In the genomic region with DNA sequence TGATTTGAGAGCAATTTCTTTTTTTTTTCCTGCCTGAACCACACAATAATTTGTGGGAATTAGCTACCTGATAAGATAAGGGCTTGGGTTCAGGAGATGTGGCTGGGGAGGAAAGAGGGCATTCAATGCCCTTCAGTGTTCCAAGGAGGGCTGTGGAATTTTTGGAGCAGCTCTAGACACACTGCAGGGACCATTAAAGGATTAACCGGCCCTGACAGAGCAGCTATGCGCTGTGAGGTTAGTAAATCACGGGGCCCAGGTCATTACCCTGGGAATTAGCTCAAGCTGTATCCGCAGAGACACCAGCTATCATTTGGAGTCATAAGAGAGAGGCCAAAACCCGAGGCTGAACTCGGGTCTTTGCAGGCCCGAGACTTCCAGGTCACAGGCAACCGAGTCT, we compare ENCODE assay signal across 32 mouse cellular contexts. TPM values are rescaled to one million over a fixed set of nuclear protein-coding genes. Genes with fewer than 3 reads are reported as not detected.
DNase-seq lines count a peak whose midpoint lies in the region; ATAC-seq and TF ChIP-seq lines count a peak whose summit lies in the region.
"Had no signal": no experiment of that assay in that cellular context is flagged by ENCODE, and none has a peak within 500 bp of the region (broad histone marks: within the 10 kb centered on the region; RNA-seq: fewer than 3 reads in every experiment).

No protein-coding gene starts in this region.

- TF ChIP-seq CTCF in intestine, postnatal 0 days (IDR thresholded peaks at IDR 0.05; ENCODE audit: low read depth): no peak
- no peak for TF ChIP-seq CTCF in kidney, postnatal 0 days (IDR thresholded peaks at IDR 0.05; ENCODE audit: low read depth)
- TF ChIP-seq CTCF in forebrain, postnatal 0 days (IDR thresholded peaks at IDR 0.05; ENCODE audit: low read depth): no peak

- 10% methylated on average over 8 of the region's 8 CpGs for WGBS in intestine, embryonic 15.5 days
- WGBS in intestine, postnatal 0 days: 10% methylated on average over 8 of the region's 8 CpGs
- WGBS in kidney, postnatal 0 days: 10% methylated on average over 8 of the region's 8 CpGs
- WGBS in forebrain, postnatal 0 days: 38% methylated on average over 8 of the region's 8 CpGs

- H3K27ac ChIP-seq in intestine, embryonic 15.5 days: no peak overlapping the region
- no peak overlapping the region for H3K27ac ChIP-seq in intestine, postnatal 0 days (ENCODE audit: low read depth, low read length)
- H3K27ac ChIP-seq in kidney, postnatal 0 days: no peak overlapping the region
- H3K27ac ChIP-seq in forebrain, postnatal 0 days (ENCODE audit: low read depth, low read length): no peak overlapping the region
- H3K27ac ChIP-seq: embryonic facial prominence, embryonic 13.5 days; forebrain, embryonic 10.5 days; forebrain, embryonic 15.5 days; heart, embryonic 13.5 days; hindbrain, embryonic 15.5 days; layer of hippocampus, adult 2 months; left cerebral cortex, adult 2 months; limb, embryonic 13.5 days; lung, embryonic 15.5 days; neural tube, embryonic 12.5 days had no signal

- ATAC-seq in intestine, embryonic 15.5 days: 0 out of 2 replicates have a peak, but pooled peaks have one; percentile 63
- ATAC-seq in intestine, postnatal 0 days: no peak
- no peak for ATAC-seq in kidney, postnatal 0 days (replicated peaks; ENCODE audit: low FRiP score, low read depth)
- ATAC-seq in forebrain, postnatal 0 days: no peak
- ATAC-seq: forebrain, embryonic 15.5 days; inflammation-experienced regulatory T-cells, adult 6 months; midbrain, embryonic 16.5 days; Patski had no signal

- H3K4me1 ChIP-seq in intestine, embryonic 15.5 days (replicated peaks): no peaks in the 10 kb centered on the region
- no peaks in the 10 kb centered on the region for H3K4me1 ChIP-seq in intestine, postnatal 0 days (replicated peaks; ENCODE audit: control insufficient read depth, insufficient read depth, low read length)
- 0 out of 2 replicates have a peak, but pooled peaks cover 3% of the 10 kb centered on the region for H3K4me1 ChIP-seq in kidney, postnatal 0 days (replicated peaks; ENCODE audit: insufficient read depth, low read length)
- no peaks in the 10 kb centered on the region for H3K4me1 ChIP-seq in forebrain, postnatal 0 days (ENCODE audit: insufficient read depth)
- H3K4me1 ChIP-seq: embryonic facial prominence, embryonic 13.5 days; forebrain, embryonic 15.5 days; hindbrain, embryonic 15.5 days; lung, embryonic 15.5 days; neural tube, embryonic 12.5 days had no signal

- no peaks in the 10 kb centered on the region for H3K36me3 ChIP-seq in intestine, embryonic 15.5 days
- no peaks in the 10 kb centered on the region for H3K36me3 ChIP-seq in intestine, postnatal 0 days (ENCODE audit: control insufficient read depth, insufficient read depth)
- H3K36me3 ChIP-seq in kidney, postnatal 0 days (ENCODE audit: insufficient read depth, low read length): no peaks in the 10 kb centered on the region
- no peaks in the 10 kb centered on the region for H3K36me3 ChIP-seq in forebrain, postnatal 0 days (ENCODE audit: insufficient read depth)
- H3K36me3 ChIP-seq: embryonic facial prominence, embryonic 13.5 days; forebrain, embryonic 10.5 days; forebrain, embryonic 15.5 days; heart, embryonic 13.5 days; hindbrain, embryonic 15.5 days; limb, embryonic 13.5 days; lung, embryonic 15.5 days; neural tube, embryonic 12.5 days had no signal

- no peak overlapping the region for H3K9ac ChIP-seq in intestine, embryonic 15.5 days
- no peak overlapping the region for H3K9ac ChIP-seq in intestine, postnatal 0 days (ENCODE audit: low read depth, low read length)
- no peak overlapping the region for H3K9ac ChIP-seq in kidney, postnatal 0 days (ENCODE audit: low read depth, low read length)
- no peak overlapping the region for H3K9ac ChIP-seq in forebrain, postnatal 0 days
- H3K9ac ChIP-seq: embryonic facial prominence, embryonic 13.5 days; forebrain, embryonic 15.5 days; heart, embryonic 13.5 days; hindbrain, embryonic 15.5 days; limb, embryonic 13.5 days; lung, embryonic 15.5 days; neural tube, embryonic 12.5 days had no signal

- peak; percentile 61 for DNase-seq in kidney, postnatal 0 days (ENCODE audit: low spot score)
- DNase-seq in kidney, adult 18-20 months: no peak
- peak; percentile 47 for DNase-seq in embryo, embryonic 11 days
- peak; percentile 29 for DNase-seq in yolk sac, embryonic 10.5 days (ENCODE audit: low spot score)
- no peak for DNase-seq in forebrain, postnatal 0 days
- DNase-seq: adrenal gland, postnatal 14 days; cerebellum, adult 11 months; cerebellum, adult 9-10 months; cerebellum, postnatal 36 days; heart, postnatal 10 days; thymus, postnatal 4 days had no signal

- H3K4me3 ChIP-seq in intestine, embryonic 15.5 days (replicated peaks): no peak overlapping the region
- no peak overlapping the region for H3K4me3 ChIP-seq in intestine, postnatal 0 days (ENCODE audit: low read depth, low read length)
- H3K4me3 ChIP-seq in kidney, postnatal 0 days (replicated peaks; ENCODE audit: low read depth, low read length): no peak overlapping the region
- no peak overlapping the region for H3K4me3 ChIP-seq in forebrain, postnatal 0 days (ENCODE audit: low read depth, low read length)
- H3K4me3 ChIP-seq: embryonic facial prominence, embryonic 13.5 days; forebrain, embryonic 10.5 days; forebrain, embryonic 15.5 days; heart, embryonic 13.5 days; hindbrain, embryonic 15.5 days; layer of hippocampus, adult 2 months; left cerebral cortex, adult 2 months; limb, embryonic 13.5 days; lung, embryonic 15.5 days; neural tube, embryonic 12.5 days had no signal

- no peaks in the 10 kb centered on the region for H3K9me3 ChIP-seq in intestine, embryonic 15.5 days
- H3K9me3 ChIP-seq in intestine, postnatal 0 days (ENCODE audit: control insufficient read depth): no peaks in the 10 kb centered on the region
- H3K9me3 ChIP-seq in kidney, postnatal 0 days (replicated peaks; ENCODE audit: low read length): no peaks in the 10 kb centered on the region
- no peaks in the 10 kb centered on the region for H3K9me3 ChIP-seq in forebrain, postnatal 0 days (ENCODE audit: low read length)
- H3K9me3 ChIP-seq: embryonic facial prominence, embryonic 13.5 days; forebrain, embryonic 10.5 days; forebrain, embryonic 15.5 days; heart, embryonic 13.5 days; hindbrain, embryonic 15.5 days; limb, embryonic 13.5 days; lung, embryonic 15.5 days; neural tube, embryonic 12.5 days had no signal

- no peak overlapping the region for H3K4me2 ChIP-seq in intestine, embryonic 15.5 days (replicated peaks)
- H3K4me2 ChIP-seq in intestine, postnatal 0 days (replicated peaks; ENCODE audit: low read depth): no peak overlapping the region
- H3K4me2 ChIP-seq in kidney, postnatal 0 days (ENCODE audit: low read length): no peak overlapping the region
- H3K4me2 ChIP-seq in forebrain, postnatal 0 days (ENCODE audit: low read depth): no peak overlapping the region
- H3K4me2 ChIP-seq: embryonic facial prominence, embryonic 13.5 days; forebrain, embryonic 15.5 days; heart, embryonic 13.5 days; hindbrain, embryonic 15.5 days; limb, embryonic 13.5 days; liver, embryonic 11.5 days; lung, embryonic 15.5 days; midbrain, embryonic 11.5 days; neural tube, embryonic 12.5 days had no signal

- no peaks in the 10 kb centered on the region for H3K27me3 ChIP-seq in intestine, embryonic 15.5 days (replicated peaks)
- H3K27me3 ChIP-seq in intestine, postnatal 0 days (replicated peaks; ENCODE audit: control insufficient read depth, insufficient read depth, low read length): no peaks in the 10 kb centered on the region
- no peaks in the 10 kb centered on the region for H3K27me3 ChIP-seq in kidney, postnatal 0 days (ENCODE audit: insufficient read depth, low read length)
- H3K27me3 ChIP-seq in forebrain, postnatal 0 days (ENCODE audit: insufficient read depth, low read length): no peaks in the 10 kb centered on the region
- H3K27me3 ChIP-seq: embryonic facial prominence, embryonic 13.5 days; forebrain, embryonic 15.5 days; hindbrain, embryonic 15.5 days; limb, embryonic 13.5 days; lung, embryonic 15.5 days; neural tube, embryonic 12.5 days; Patski had no signal

RNA-seq across cellular contexts. Expression of gene Them7, which starts 24.0 kb away (rescaled TPM):
- 1.0 and 1.7 TPM in 2 replicates for polyA plus RNA-seq in intestine, embryonic 15.5 days (2015; fragmentation: Nextera tagmentation; extraction: Ambion mirVana)
- polyA plus RNA-seq in intestine, postnatal 0 days (2015; fragmentation: Nextera tagmentation; extraction: Ambion mirVana): 0.26 and 0.55 TPM in 2 replicates
- 21.3 and 23.2 TPM in 2 replicates for polyA plus RNA-seq in kidney, postnatal 0 days (2015; fragmentation: Nextera tagmentation; extraction: Ambion mirVana)
- not detected in 2 replicates for total RNA-seq in forebrain, postnatal 0 days (2014; rRNA removed)
- not detected in 2 replicates for polyA plus RNA-seq in forebrain, postnatal 0 days (2015; fragmentation: Nextera tagmentation; extraction: Ambion mirVana)
- total RNA-seq: gastrocnemius, adult 8-10 months; layer of hippocampus, adult 2 months; layer of hippocampus, postnatal 14 days; left cerebral cortex, adult 2 months; left cerebral cortex, postnatal 25 days; MEL had no signal
- polyA plus RNA-seq: forebrain, embryonic 15.5 days; inflammation-experienced regulatory T-cells, adult 6 months; midbrain, embryonic 16.5 days had no signal

Comparison
In these comparisons a context has a peak if more than half of its experiments do, and no peak if none do; other contexts are left out.
1. DNase-seq: peak in kidney, postnatal 0 days (single experiment), embryo, embryonic 11 days (single experiment) and yolk sac, embryonic 10.5 days (single experiment); none in kidney, adult 18-20 months (single experiment) and forebrain, postnatal 0 days (single experiment).